ENCODE assay signal across 7 mouse cellular contexts in genomic region chr11:86757480-86758371, GRCm38 (mm10). TPM values are rescaled to one million over a fixed set of nuclear protein-coding genes. Genes with fewer than 3 reads are reported as not detected.
A peak's percentile ranks its signal among the peaks of the same experiment; 100 is the strongest.
DNase-seq lines count a peak whose midpoint lies in the region; ATAC-seq lines count a peak whose summit lies in the region.

TSS of gene Cltc (minus strand) at chr11:86757565.

- H3K4me3 ChIP-seq in intestine, embryonic 16.5 days (ENCODE audit: low read length) = peak within 1 kb of the TSS; percentile 99
- peak within 1 kb of the TSS; percentile 98 for H3K4me3 ChIP-seq in midbrain, embryonic 11.5 days (ENCODE audit: low read depth, low read length)

- H3K4me1 ChIP-seq in intestine, embryonic 16.5 days (ENCODE audit: control insufficient read depth, insufficient read depth, low read length) = peaks cover 13% of the 10 kb centered on the region
- peaks cover 15% of the 10 kb centered on the region for H3K4me1 ChIP-seq in midbrain, embryonic 11.5 days (ENCODE audit: control insufficient read depth, insufficient read depth, low read length)

- H3K27ac ChIP-seq in intestine, embryonic 16.5 days (ENCODE audit: low read length) = peak within 1 kb of the TSS; percentile 99
- H3K27ac ChIP-seq in midbrain, embryonic 11.5 days (ENCODE audit: low read depth, low read length) = peak within 1 kb of the TSS; percentile 95

- H3K4me2 ChIP-seq in intestine, embryonic 16.5 days (ENCODE audit: low read depth, low read length) = peak within 1 kb of the TSS; percentile 87
- H3K4me2 ChIP-seq in midbrain, embryonic 11.5 days = peak within 1 kb of the TSS; percentile 79

- H3K9ac ChIP-seq in intestine, embryonic 16.5 days (ENCODE audit: low read depth, low read length) = peak within 1 kb of the TSS; percentile 99
- peak within 1 kb of the TSS; percentile 94 for H3K9ac ChIP-seq in midbrain, embryonic 11.5 days (ENCODE audit: low read length)

- H3K9me3 ChIP-seq in intestine, embryonic 16.5 days (ENCODE audit: control insufficient read depth, low read length) = no peaks in the 10 kb centered on the region
- H3K9me3 ChIP-seq in midbrain, embryonic 11.5 days (ENCODE audit: control insufficient read depth, low read length) = no peaks in the 10 kb centered on the region

- no peaks in the 10 kb centered on the region for H3K36me3 ChIP-seq in intestine, embryonic 16.5 days (ENCODE audit: control insufficient read depth, insufficient read depth, low read length)
- no peaks in the 10 kb centered on the region for H3K36me3 ChIP-seq in midbrain, embryonic 11.5 days (ENCODE audit: control insufficient read depth, insufficient read depth, low read length)

- peak; percentile 92 for ATAC-seq in intestine, embryonic 16.5 days
- ATAC-seq in midbrain, embryonic 11.5 days (ENCODE audit: low FRiP score) = peak; percentile 97

- peak; percentile 95 for DNase-seq in adrenal gland, adult 8-10 months
- peak; percentile 96 for DNase-seq in embryo, embryonic 9.5 days (ENCODE audit: extremely low spot score)
- peak; percentile 94 to 95 for DNase-seq in gastrocnemius, postnatal 4 days (ENCODE audit: low spot score in 2 of 2)
- peak; percentile 98 for DNase-seq in left cerebral cortex, postnatal 36 days (ENCODE audit: low spot score in 2 of 2)
- DNase-seq in midbrain, embryonic 11.5 days (ENCODE audit: low spot score, missing footprints) = peak; percentile 99
- DNase-seq in skeletal muscle tissue, adult 2 months (ENCODE audit: low read depth, low spot score) = peak; percentile 100

- under 1% methylated on average over 73 of the region's 73 CpGs for WGBS in intestine, embryonic 16.5 days
- under 1% methylated on average over 73 of the region's 73 CpGs for WGBS in midbrain, embryonic 11.5 days

- H3K27me3 ChIP-seq in intestine, embryonic 16.5 days (replicated peaks; ENCODE audit: control insufficient read depth, insufficient read depth, low read length) = no peaks in the 10 kb centered on the region
- H3K27me3 ChIP-seq in midbrain, embryonic 11.5 days (ENCODE audit: control insufficient read depth, insufficient read depth, low read length) = no peaks in the 10 kb centered on the region

- intact Hi-C loops in left cerebral cortex, postnatal 36 days (cut with DNase I) = loop anchor here (5.0 kb wide), 2 partner anchors 95 to 235 kb away; partner anchors contain the start of gene Ypel2

RNA-seq across cellular contexts. Expression of gene Cltc, which starts in this region (rescaled TPM):
- 100 to 1,000 TPM; 283 to 302 (median 294) TPM for total RNA-seq in adrenal gland, adult 8-10 months (2022)
- total RNA-seq in gastrocnemius, postnatal 4 days (2021) = 100 to 1,000 TPM; 185 to 196 TPM
- polyA plus RNA-seq in intestine, embryonic 16.5 days (2015; fragmentation: Nextera tagmentation; extraction: Ambion mirVana) = 124 and 144 TPM in 2 replicates
- 100 to 1,000 TPM; 526 to 560 TPM for total RNA-seq in left cerebral cortex, postnatal 36 days (2021)
- polyA plus RNA-seq in midbrain, embryonic 11.5 days (2014; fragmentation: Nextera tagmentation; extraction: Ambion mirVana) = 173 and 189 TPM in 2 replicates

Comparison
In these comparisons a context has a peak if more than half of its experiments do, and no peak if none do; other contexts are left out.
1. Peak in every context shown above with its lines: DNase-seq, ATAC-seq, H3K4me3 ChIP-seq and H3K27ac ChIP-seq.